In genomic region chr6:121245127-121246036, GRCm38 (mm10) we compare ENCODE assay signal across 8 mouse cellular contexts. TPM values are rescaled to one million over a fixed set of nuclear protein-coding genes. Genes with fewer than 3 reads are reported as not detected.
DNase-seq lines count a peak whose midpoint lies in the region; ATAC-seq and TF ChIP-seq lines count a peak whose summit lies in the region.

TSS of gene Usp18 (plus strand) at chr6:121245906.

- H3K4me1 ChIP-seq in embryonic fibroblast, embryonic 13.5 days (ENCODE audit: control insufficient read depth, insufficient read depth, low read length) = no peaks in the 10 kb centered on the region; the same call in 1 of the 2 replicates
- H3K4me1 ChIP-seq in heart, embryonic 10.5 days = peaks cover 3% of the 10 kb centered on the region; the same call in 1 of the 2 replicates
- H3K4me1 ChIP-seq in kidney, embryonic 15.5 days = peaks cover 20% of the 10 kb centered on the region
- H3K4me1 ChIP-seq in limb, embryonic 15.5 days = no peaks in the 10 kb centered on the region
- H3K4me1 ChIP-seq in midbrain, postnatal 0 days (ENCODE audit: insufficient read depth, low read length) = no peaks in the 10 kb centered on the region; the same call in 1 of the 2 replicates

- no peaks in the 10 kb centered on the region for H3K79me3 ChIP-seq in C2C12 (ENCODE audit: low read depth)

- H3K4me2 ChIP-seq in kidney, embryonic 15.5 days = peak within 1 kb of the TSS; percentile 70
- H3K4me2 ChIP-seq in limb, embryonic 15.5 days = peak within 1 kb of the TSS; percentile 55
- H3K4me2 ChIP-seq in midbrain, postnatal 0 days (ENCODE audit: low read depth, low read length, poor library complexity, severe bottlenecking) = peak within 1 kb of the TSS; percentile 83

- peak within 1 kb of the TSS; percentile 29 for H3K4me3 ChIP-seq in C2C12 (ENCODE audit: insufficient read depth, poor library complexity, severe bottlenecking)
- peak within 1 kb of the TSS; percentile 84 for H3K4me3 ChIP-seq in embryonic fibroblast, embryonic 13.5 days (ENCODE audit: insufficient read depth, low read length)
- H3K4me3 ChIP-seq in heart, embryonic 10.5 days = peak within 1 kb of the TSS; percentile 66
- peak within 1 kb of the TSS; percentile 52 for H3K4me3 ChIP-seq in kidney, embryonic 15.5 days (replicated peaks)
- peak within 1 kb of the TSS; percentile 51 for H3K4me3 ChIP-seq in limb, embryonic 15.5 days
- H3K4me3 ChIP-seq in midbrain, postnatal 0 days (ENCODE audit: low read depth, low read length) = peak within 1 kb of the TSS; percentile 41

- no peaks in the 10 kb centered on the region for H3K79me2 ChIP-seq in C2C12 (ENCODE audit: control insufficient read depth, insufficient read depth)

- no peaks in the 10 kb centered on the region for H3K36me3 ChIP-seq in C2C12 (ENCODE audit: control insufficient read depth, insufficient read depth)
- H3K36me3 ChIP-seq in heart, embryonic 10.5 days = no peaks in the 10 kb centered on the region
- no peaks in the 10 kb centered on the region for H3K36me3 ChIP-seq in kidney, embryonic 15.5 days
- no peaks in the 10 kb centered on the region for H3K36me3 ChIP-seq in limb, embryonic 15.5 days
- H3K36me3 ChIP-seq in midbrain, postnatal 0 days (ENCODE audit: insufficient read depth, low read length) = no peaks in the 10 kb centered on the region

- peak; percentile 95 for ATAC-seq in kidney, embryonic 15.5 days (replicated peaks; ENCODE audit: low FRiP score)
- peak; percentile 88 for ATAC-seq in limb, embryonic 15.5 days (ENCODE audit: insufficient number of reproducible peaks, low FRiP score, low TSS enrichment, low read depth)
- peak; percentile 78 for ATAC-seq in midbrain, postnatal 0 days (ENCODE audit: low FRiP score)

- no peaks in the 10 kb centered on the region for H3K9me3 ChIP-seq in heart, embryonic 10.5 days
- H3K9me3 ChIP-seq in kidney, embryonic 15.5 days (replicated peaks) = no peaks in the 10 kb centered on the region
- H3K9me3 ChIP-seq in limb, embryonic 15.5 days = no peaks in the 10 kb centered on the region
- H3K9me3 ChIP-seq in midbrain, postnatal 0 days (ENCODE audit: low read length) = no peaks in the 10 kb centered on the region

- peak; percentile 98 for TF ChIP-seq POLR2A in embryonic fibroblast, embryonic 13.5 days (IDR thresholded peaks at IDR 0.05; ENCODE audit: low read depth, low read length)

- no peak for TF ChIP-seq CTCF in C2C12 (IDR thresholded peaks at IDR 0.05; ENCODE audit: control insufficient read depth, insufficient read depth, insufficient read length)
- TF ChIP-seq CTCF in embryonic fibroblast, embryonic 13.5 days (IDR thresholded peaks at IDR 0.05; ENCODE audit: borderline replicate concordance, insufficient read depth, low read length) = no peak
- no peak for TF ChIP-seq CTCF in midbrain, postnatal 0 days (IDR thresholded peaks at IDR 0.05)

- peak within 1 kb of the TSS; percentile 18 for H3ac ChIP-seq in C2C12 (ENCODE audit: control insufficient read depth, insufficient read length, low read depth)

- no peak within 1 kb of the TSS for H3K27ac ChIP-seq in embryonic fibroblast, embryonic 13.5 days (ENCODE audit: insufficient read depth, low read length)
- peak within 1 kb of the TSS; percentile 56; the same call in 1 of the 2 replicates for H3K27ac ChIP-seq in heart, embryonic 10.5 days
- no peak within 1 kb of the TSS for H3K27ac ChIP-seq in kidney, embryonic 15.5 days
- H3K27ac ChIP-seq in limb, embryonic 15.5 days = no peak within 1 kb of the TSS
- peak within 1 kb of the TSS; percentile 43; the same call in 1 of the 2 replicates for H3K27ac ChIP-seq in midbrain, postnatal 0 days (ENCODE audit: low read depth, low read length)

- 7% methylated on average over 35 of the region's 35 CpGs for WGBS in heart, embryonic 10.5 days
- 7% methylated on average over 35 of the region's 35 CpGs for WGBS in kidney, embryonic 15.5 days
- WGBS in limb, embryonic 15.5 days = 6% methylated on average over 35 of the region's 35 CpGs
- WGBS in midbrain, postnatal 0 days = 11% methylated on average over 35 of the region's 35 CpGs

- peak within 1 kb of the TSS; percentile 29 for H3K9ac ChIP-seq in kidney, embryonic 15.5 days
- peak within 1 kb of the TSS; percentile 35; the same call in 1 of the 2 replicates for H3K9ac ChIP-seq in limb, embryonic 15.5 days
- peak within 1 kb of the TSS; percentile 48; the same call in 1 of the 2 replicates for H3K9ac ChIP-seq in midbrain, postnatal 0 days (replicated peaks; ENCODE audit: low read length, poor library complexity, severe bottlenecking)

- H3K27me3 ChIP-seq in C2C12 (ENCODE audit: control insufficient read depth, insufficient read depth, insufficient read length) = peaks cover 24% of the 10 kb centered on the region
- peaks cover 36% of the 10 kb centered on the region for H3K27me3 ChIP-seq in heart, embryonic 10.5 days (ENCODE audit: insufficient read depth, poor library complexity, severe bottlenecking)
- peaks cover 40% of the 10 kb centered on the region for H3K27me3 ChIP-seq in kidney, embryonic 15.5 days
- peaks cover 8% of the 10 kb centered on the region; the same call in 1 of the 2 replicates for H3K27me3 ChIP-seq in limb, embryonic 15.5 days
- no peaks in the 10 kb centered on the region for H3K27me3 ChIP-seq in midbrain, postnatal 0 days (ENCODE audit: insufficient read depth, low read length)

- peak; percentile 80 for DNase-seq in brain, adult 2 months (ENCODE audit: low read depth, low spot score)
- DNase-seq in heart, embryonic 10.5 days (ENCODE audit: low spot score) = peak; percentile 89
- DNase-seq in midbrain, postnatal 0 days (ENCODE audit: low spot score) = peak; percentile 80
- peak; percentile 82 to 93 for DNase-seq in spleen, postnatal 10 days (ENCODE audit: low spot score in 2 of 2)

TF ChIP-seq in C2C12, 6 proteins besides CTCF, POLR2A, EP300 and RAD21:
- no peak for TF ChIP-seq FOSL1 (IDR thresholded peaks at IDR 0.05; ENCODE audit: insufficient read depth, low read length, poor library complexity, severe bottlenecking)
- peak; percentile 43 for TF ChIP-seq MAX (IDR thresholded peaks at IDR 0.05)

RNA-seq across cellular contexts. Expression of gene Usp18, which starts in this region (rescaled TPM):
- polyA plus RNA-seq in C2C12 (2012; fragmentation: generic; extraction: Trizol) = 0.02 TPM
- polyA plus RNA-seq in embryonic fibroblast, embryonic 13.5 days (2011; ENCODE audit: insufficient read length, low read depth, missing spikeins) = 9.1 and 9.9 TPM in 2 replicates
- 0.62 and 1.5 TPM in 2 replicates for polyA plus RNA-seq in heart, embryonic 10.5 days (2016; fragmentation: Nextera tagmentation; extraction: Ambion mirVana)
- 2.1 and 3.2 TPM in 2 replicates for polyA plus RNA-seq in kidney, embryonic 15.5 days (2015; fragmentation: Nextera tagmentation; extraction: Ambion mirVana)
- 1.7 and 2.0 TPM in 2 replicates for polyA plus RNA-seq in limb, embryonic 15.5 days (2015; fragmentation: Nextera tagmentation; extraction: Ambion mirVana)
- 1.1 and 2.5 TPM in 2 replicates for total RNA-seq in midbrain, postnatal 0 days (2014; rRNA removed)
- polyA plus RNA-seq in midbrain, postnatal 0 days (2015; fragmentation: Nextera tagmentation; extraction: Ambion mirVana) = 2.0 and 3.8 TPM in 2 replicates

Comparison
In these comparisons a context has a peak if more than half of its experiments do, and no peak if none do; other contexts are left out.
1. H3K4me3 ChIP-seq: peak in every context shown above with its lines; median percentile 84 in embryonic fibroblast, embryonic 13.5 days; 66 in heart, embryonic 10.5 days; 52 in kidney, embryonic 15.5 days; 51 in limb, embryonic 15.5 days; 41 in midbrain, postnatal 0 days; 29 in C2C12.
2. H3K27ac ChIP-seq: peak in heart, embryonic 10.5 days (single experiment) and midbrain, postnatal 0 days (single experiment); none in embryonic fibroblast, embryonic 13.5 days (single experiment), kidney, embryonic 15.5 days (single experiment) and limb, embryonic 15.5 days (single experiment).
3. Peak in every context shown above with its lines, with median percentiles within 50 percentile points of each other: DNase-seq, ATAC-seq, H3K4me2 ChIP-seq and H3K9ac ChIP-seq.